Mouse (Mus musculus): Measurements from ENCODE around the gene Mfap3. TPM values are rescaled to one million over a fixed set of nuclear protein-coding genes. Genes with fewer than 3 reads are reported as not detected.
A peak's percentile ranks its signal among the peaks of the same experiment; 100 is the strongest.

Gene Mfap3
- 10 to 100 TPM; 13.3 to 16.2 TPM for total RNA-seq (2021)

- peak; percentile 93 to 95 for DNase-seq
- intact Hi-C loops (cut with DNase I) = no loop called here
Observed at GRCm38 (mm10) chr11:57518091-57518750, at the start of gene Mfap3, which contains the start of gene Fam114a2. Mfap3 (plus strand) TSS chr11:57518664. Fam114a2 (minus strand) TSS chr11:57518617.

- intact Hi-C loops (cut with DNase I) = loop anchor here (10.0 kb wide), 1 partner anchor 454 kb away; the partner anchor contains the start of gene Gria1
- DNase-seq = no peak
Observed at GRCm38 (mm10) chr11:57468706-57469105, 49.8 kb upstream of the Mfap3 start.

- no peak for DNase-seq
- intact Hi-C loops (cut with DNase I) = no loop called here
Observed at GRCm38 (mm10) chr11:57470056-57470455, 48.4 kb upstream of the Mfap3 start.

- intact Hi-C loops (cut with DNase I) = no loop called here
- no peak for DNase-seq
Observed at GRCm38 (mm10) chr11:57470979-57471378, 47.5 kb upstream of the Mfap3 start.

- DNase-seq = no peak
- intact Hi-C loops (cut with DNase I) = loop anchor here (2.0 kb wide), 2 partner anchors 304 to 460 kb away; no protein-coding TSS in a partner anchor
Observed at GRCm38 (mm10) chr11:57474296-57474941, 44.0 kb upstream of the Mfap3 start.

GRCm38 (mm10) chr11:57475119-57475518 lies 43.3 kb upstream of the Mfap3 start:
- intact Hi-C loops (cut with DNase I) = loop anchor here (2.0 kb wide), 2 partner anchors 304 to 460 kb away; no protein-coding TSS in a partner anchor

GRCm38 (mm10) chr11:57478077-57478476 lies 40.4 kb upstream of the Mfap3 start:
- no peak for DNase-seq
- intact Hi-C loops (cut with DNase I) = no loop called here

More at GRCm38 (mm10) chr11:57475119-57475518, 43.3 kb upstream of the Mfap3 start:
- peak in 1 of 2 experiments; percentile 45 for DNase-seq

GRCm38 (mm10) chr11:57488436-57488835 lies 30.0 kb upstream of the Mfap3 start:
- intact Hi-C loops (cut with DNase I) = no loop called here
- DNase-seq = no peak

- intact Hi-C loops (cut with DNase I) = no loop called here
- DNase-seq = no peak
Observed at GRCm38 (mm10) chr11:57496462-57497039, 21.9 kb upstream of the Mfap3 start.

GRCm38 (mm10) chr11:57497701-57498100 lies 20.8 kb upstream of the Mfap3 start:
- no peak for DNase-seq
- intact Hi-C loops (cut with DNase I) = no loop called here

- no peak for DNase-seq
- intact Hi-C loops (cut with DNase I) = no loop called here
Observed at GRCm38 (mm10) chr11:57498215-57498614, 20.2 kb upstream of the Mfap3 start.

- no peak for DNase-seq
- intact Hi-C loops (cut with DNase I) = no loop called here
Observed at GRCm38 (mm10) chr11:57503155-57503554, 15.3 kb upstream of the Mfap3 start.

GRCm38 (mm10) chr11:57506899-57507298 lies 11.6 kb upstream of the Mfap3 start:
- no peak for DNase-seq
- intact Hi-C loops (cut with DNase I) = no loop called here

- intact Hi-C loops (cut with DNase I) = no loop called here
- no peak for DNase-seq
Observed at GRCm38 (mm10) chr11:57515218-57515617, 3.2 kb upstream of the Mfap3 start.

- intact Hi-C loops (cut with DNase I) = no loop called here
- no peak for DNase-seq
Observed at GRCm38 (mm10) chr11:57516946-57517441, 1.5 kb upstream of the Mfap3 start.

GRCm38 (mm10) chr11:57518751-57519148 lies 286 bp downstream of the Mfap3 start:
- DNase-seq = no peak
- intact Hi-C loops (cut with DNase I) = no loop called here

- no peak for DNase-seq
- intact Hi-C loops (cut with DNase I) = no loop called here
Observed at GRCm38 (mm10) chr11:57519304-57519703, 840 bp downstream of the Mfap3 start.

GRCm38 (mm10) chr11:57521206-57521605 lies 2.7 kb downstream of the Mfap3 start:
- DNase-seq = no peak
- intact Hi-C loops (cut with DNase I) = loop anchor here (10.0 kb wide), 1 partner anchor 574 kb away; the partner anchor contains the start of gene Gm12248

GRCm38 (mm10) chr11:57522046-57522445 lies 3.6 kb downstream of the Mfap3 start:
- intact Hi-C loops (cut with DNase I) = loop anchor here (10.0 kb wide), 1 partner anchor 573 kb away; the partner anchor contains the start of gene Gm12248
- DNase-seq = peak; percentile 4 to 9

GRCm38 (mm10) chr11:57523418-57523817 lies 5.0 kb downstream of the Mfap3 start:
- intact Hi-C loops (cut with DNase I) = loop anchor here (10.0 kb wide), 1 partner anchor 571 kb away; the partner anchor contains the start of gene Gm12248
- DNase-seq = no peak

GRCm38 (mm10) chr11:57524597-57524996 lies 6.1 kb downstream of the Mfap3 start:
- intact Hi-C loops (cut with DNase I) = loop anchor here (10.0 kb wide), 1 partner anchor 570 kb away; the partner anchor contains the start of gene Gm12248
- DNase-seq = no peak
